Mouse (Mus musculus): ENCODE measurements at regions not wholly inside any gene's neighbourhood (a gene's known extent, or its start where the extent isn't known, plus 50 kb on each side); places are given as distances from the start of the nearest gene placed in this dataset.

GRCm38 (mm10) chr6:72037639-72038038, 59.8 kb upstream of the St3gal5 start:
- no peak for DNase-seq

- peak; percentile 85 for DNase-seq
Measured at GRCm38 (mm10) chr6:72043881-72044625, 53.3 kb upstream of the St3gal5 start.
